Mouse (Mus musculus) liver, embryonic 12.5 days (tissue): Measurements from ENCODE around the gene Ctdsp2. TPM values are rescaled to one million over a fixed set of nuclear protein-coding genes. Genes with fewer than 3 reads are reported as not detected.

ENCODE experiments used
- ATAC-seq: fragments of 200-750 bp; cut with Nextera tagmentation; 2 replicates; pipeline ENCODE4 v1.8.0; 2017; ENCODE audit warnings: moderate number of reproducible peaks, mild to moderate bottlenecking, moderate library complexity
- H3K27ac ChIP-seq: fragments of 300-500 bp; sonication (generic); 2 replicates; pipeline ENCODE4 v1.5.1; 2016; ENCODE audit warnings: mild to moderate bottlenecking
- H3K27me3 ChIP-seq: fragments of 300-500 bp; sonication (generic); replicated peaks from 2 replicates; pipeline ENCODE4 v1.6.1; 2016; ENCODE audit warnings: mild to moderate bottlenecking, moderate library complexity
- H3K36me3 ChIP-seq: fragments of 300-500 bp; sonication (generic); 2 replicates; pipeline ENCODE4 v1.6.1; 2016; ENCODE audit warnings: mild to moderate bottlenecking, moderate library complexity
- H3K4me1 ChIP-seq: fragments of 300-500 bp; sonication (generic); 2 replicates; pipeline ENCODE4 v1.6.1; 2016
- H3K4me2 ChIP-seq: fragments of 300-500 bp; sonication (generic); 2 replicates; pipeline ENCODE4 v1.6.1; 2016; ENCODE audit warnings: mild to moderate bottlenecking, moderate library complexity
- H3K4me3 ChIP-seq: fragments of 300-500 bp; sonication (generic); 2 replicates; pipeline ENCODE4 v1.5.1; 2016; ENCODE audit warnings: mild to moderate bottlenecking, moderate library complexity
- H3K9ac ChIP-seq: fragments of 300-500 bp; sonication (generic); 2 replicates; pipeline ENCODE4 v1.6.1; 2016; ENCODE audit warnings: mild to moderate bottlenecking, moderate library complexity
- H3K9me3 ChIP-seq: fragments of 300-500 bp; sonication (generic); replicated peaks from 2 replicates; pipeline ENCODE4 v1.6.1; 2016; ENCODE audit warnings: mild to moderate bottlenecking, moderate library complexity
- WGBS: fragments of 180-500 bp; shearing (Covaris S2); methylation state at CpG from one replicate; pipeline ENCODE4 v1.1.7; 2016; ENCODE audit not compliant: insufficient replicate concordance; 5-methylcytosine and 5-hydroxymethylcytosine counted together
- polyA plus RNA-seq: library from polyadenylated mRNA; unstranded; fragments of >200 nt; fragmentation: Nextera tagmentation; extraction: Ambion mirVana; gene quantifications from 2 replicates; pipeline ENCODE4 v1.2.1, GENCODE M21; 2016

Ctdsp2 gene
- polyA plus RNA-seq, 1 experiment from 2014 or later: 22.2 TPM

- peaks cover 25% of the 10 kb centered on the region for H3K4me1 ChIP-seq
- H3K27me3 ChIP-seq: peaks cover 32% of the 10 kb centered on the region
- no peak overlapping the region for H3K4me3 ChIP-seq
- H3K4me2 ChIP-seq: peak overlapping the region; percentile 35
- H3K9me3 ChIP-seq: no peaks in the 10 kb centered on the region
- H3K9ac ChIP-seq: no peak overlapping the region
- ATAC-seq: no peak; the same call in 1 of the 2 replicates
- WGBS: 28% methylated on average over 12 of the region's 12 CpGs
- no peaks in the 10 kb centered on the region for H3K36me3 ChIP-seq
- H3K27ac ChIP-seq: peak overlapping the region; percentile 74
These were observed 7.0 kb upstream of the Ctdsp2 start for GRCm38 (mm10) chr10:126971363-126972050.

- Histone ChIP-seq H3K27me3 (peaks cover 34% of the 10 kb centered on the region), H3K9ac (no peak overlapping the region), H3K9me3 (no peaks in the 10 kb centered on the region), H3K4me3 (no peak overlapping the region), H3K4me1 (peaks cover 25% of the 10 kb centered on the region), H3K4me2 (peak overlapping the region; percentile 35), H3K36me3 (no peaks in the 10 kb centered on the region), H3K27ac (peak overlapping the region; percentile 74)
- peak; percentile 79 for ATAC-seq
- 36% methylated on average over 13 of the region's 13 CpGs for WGBS
These were observed 6.3 kb upstream of the Ctdsp2 start for GRCm38 (mm10) chr10:126972051-126972725.

DNA sequence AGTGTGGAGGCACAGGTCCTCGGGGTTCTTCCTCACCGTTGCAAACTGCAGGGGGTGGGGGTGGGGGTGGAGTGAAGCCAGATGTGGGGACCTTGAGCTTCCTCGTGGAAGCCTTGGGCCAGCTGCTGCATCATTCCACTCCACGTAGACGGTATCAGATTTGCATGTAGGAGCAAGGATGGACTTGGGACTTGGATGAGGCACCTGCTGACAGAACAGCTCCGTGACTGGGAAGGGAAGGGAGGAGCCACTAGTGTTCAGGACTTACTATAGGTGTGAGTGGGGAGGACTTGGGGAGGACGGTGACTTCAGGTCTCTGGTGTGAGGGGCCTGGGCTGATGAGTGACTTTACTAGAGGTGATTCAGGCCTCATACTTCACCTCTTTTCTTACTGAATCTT lies 5.5 kb upstream of the Ctdsp2 start:
- Histone ChIP-seq H3K4me3 (no peak overlapping the region), H3K9me3 (no peaks in the 10 kb centered on the region), H3K4me1 (peaks cover 30% of the 10 kb centered on the region), H3K36me3 (no peaks in the 10 kb centered on the region), H3K27me3 (peaks cover 34% of the 10 kb centered on the region), H3K27ac (no peak overlapping the region), H3K9ac (no peak overlapping the region), H3K4me2 (no peak overlapping the region)
- 45% methylated on average over 7 of the region's 7 CpGs for WGBS
- no peak for ATAC-seq

DNA sequence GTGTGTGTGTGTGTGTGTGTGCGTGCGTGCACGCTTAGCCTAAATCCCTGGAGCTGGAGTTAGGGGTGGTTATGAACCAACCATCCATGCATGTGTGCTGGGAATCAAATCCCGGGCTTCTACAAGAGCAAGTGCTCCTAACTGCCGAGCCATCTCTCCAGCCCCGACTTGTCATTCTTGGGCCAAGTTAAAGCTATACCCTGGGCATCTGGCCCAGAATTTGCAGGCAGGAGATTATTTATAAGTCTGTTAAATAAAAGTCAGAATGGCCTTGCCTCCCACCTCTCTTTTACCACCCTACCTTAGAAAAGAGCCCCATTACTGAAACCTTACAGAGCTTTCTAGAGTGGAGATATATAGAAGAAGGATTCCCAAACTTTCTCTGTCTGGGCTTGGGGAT lies 2.8 kb upstream of the Ctdsp2 start:
- Histone ChIP-seq H3K4me2 (no peak overlapping the region), H3K9ac (no peak overlapping the region), H3K27ac (no peak overlapping the region), H3K27me3 (peaks cover 34% of the 10 kb centered on the region), H3K4me3 (no peak overlapping the region), H3K4me1 (peaks cover 43% of the 10 kb centered on the region), H3K9me3 (no peaks in the 10 kb centered on the region), H3K36me3 (no peaks in the 10 kb centered on the region)
- WGBS: 81% methylated on average over 6 of the region's 6 CpGs
- ATAC-seq: no peak

DNA sequence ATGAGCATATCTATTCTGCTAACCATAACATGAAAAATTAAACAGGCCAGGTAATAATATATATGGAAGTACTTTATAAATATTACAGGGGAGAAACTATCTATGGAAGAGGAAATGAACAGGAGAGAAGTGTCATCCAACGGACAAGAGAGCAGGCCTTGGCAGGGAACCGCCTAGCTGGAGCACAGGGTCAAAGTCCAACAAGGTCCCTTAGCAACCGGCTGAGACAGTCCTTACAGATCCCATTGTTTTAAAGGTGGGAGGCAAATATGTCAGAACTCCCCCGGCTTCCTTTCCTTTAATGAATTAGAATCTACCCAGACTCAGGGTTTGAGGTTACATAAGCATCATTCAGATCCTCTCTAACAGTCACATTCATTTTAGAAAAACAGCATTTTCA lies 1.4 kb upstream of the Ctdsp2 start:
- no peak for ATAC-seq
- Histone ChIP-seq H3K36me3 (0 out of 2 replicates have a peak, but pooled peaks cover 2% of the 10 kb centered on the region), H3K9ac (no peak overlapping the region), H3K9me3 (no peaks in the 10 kb centered on the region), H3K4me3 (no peak overlapping the region), H3K4me2 (no peak overlapping the region), H3K27ac (no peak overlapping the region), H3K27me3 (peaks cover 29% of the 10 kb centered on the region), H3K4me1 (peaks cover 44% of the 10 kb centered on the region)
- 55% methylated on average over 4 of the region's 4 CpGs for WGBS

DNA sequence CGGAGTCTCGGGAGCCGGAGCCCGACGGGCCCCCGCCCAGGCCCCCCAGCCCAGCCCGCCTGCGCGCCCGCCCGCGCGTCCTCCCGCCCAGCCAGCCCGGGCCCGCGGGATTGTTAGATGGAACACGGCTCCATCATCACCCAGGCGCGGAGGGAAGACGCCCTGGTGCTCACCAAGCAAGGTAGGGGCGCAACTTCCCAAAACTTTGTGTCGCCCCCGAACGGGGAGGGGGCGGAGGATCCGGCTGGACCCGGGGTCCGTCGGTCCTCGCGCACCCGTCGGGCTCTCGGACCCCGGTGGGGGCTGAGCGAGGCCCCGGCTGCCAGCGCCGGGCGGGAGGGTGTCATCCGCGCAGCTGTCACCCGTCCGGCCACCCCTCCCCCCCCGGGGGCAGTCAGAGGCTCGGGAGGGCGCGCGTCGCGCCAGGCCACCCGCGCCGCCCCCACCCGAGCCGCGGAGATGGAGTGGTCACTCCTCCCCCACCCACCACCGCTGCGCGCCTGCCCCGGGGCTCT lies 661 bp downstream of the Ctdsp2 start:
- peak overlapping the region; percentile 91 for H3K27ac ChIP-seq
- H3K9me3 ChIP-seq: no peaks in the 10 kb centered on the region
- peak overlapping the region; percentile 95 for H3K9ac ChIP-seq
- H3K4me3 ChIP-seq: peak overlapping the region; percentile 99
- H3K36me3 ChIP-seq: peaks cover 13% of the 10 kb centered on the region; the same call in 1 of the 2 replicates
- peak overlapping the region; percentile 97 for H3K4me2 ChIP-seq
- H3K4me1 ChIP-seq: peaks cover 53% of the 10 kb centered on the region
- under 1% methylated on average over 46 of the region's 62 CpGs for WGBS
- peak; percentile 31; the same call in 1 of the 2 replicates for ATAC-seq
- peaks cover 16% of the 10 kb centered on the region for H3K27me3 ChIP-seq

DNA sequence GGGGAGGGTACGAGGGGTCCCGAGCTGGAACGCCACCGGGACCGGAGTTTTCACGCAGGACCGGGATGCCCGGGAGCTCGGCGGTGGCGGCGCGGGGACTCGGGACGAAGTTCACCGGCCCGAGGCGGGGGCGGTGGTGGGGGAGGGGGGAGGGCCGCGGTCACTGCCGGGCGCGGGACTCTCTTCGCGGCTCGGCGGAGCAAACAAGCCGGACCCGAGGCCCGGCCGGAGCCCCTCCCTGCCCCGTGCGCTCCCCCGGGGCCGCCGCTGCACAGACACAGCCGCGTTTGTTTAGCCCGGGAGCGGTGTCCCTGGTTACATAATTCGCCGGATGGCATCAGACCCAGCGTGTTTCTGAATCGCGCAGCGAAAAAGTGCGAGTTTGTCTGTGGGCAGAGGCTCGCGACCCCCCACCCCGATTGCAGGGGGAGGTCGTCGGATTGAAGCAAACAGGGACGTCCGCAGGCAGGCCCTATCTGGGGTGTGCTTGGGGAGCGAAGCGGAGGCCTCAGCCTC lies 1.2 kb downstream of the Ctdsp2 start:
- Histone ChIP-seq H3K9me3 (no peaks in the 10 kb centered on the region), H3K27me3 (peaks cover 16% of the 10 kb centered on the region), H3K4me3 (peak overlapping the region; percentile 99), H3K36me3 (peaks cover 14% of the 10 kb centered on the region; the same call in 1 of the 2 replicates), H3K9ac (peak overlapping the region; percentile 95), H3K27ac (peak overlapping the region; percentile 91), H3K4me1 (peaks cover 58% of the 10 kb centered on the region), H3K4me2 (peak overlapping the region; percentile 97)
- no peak for ATAC-seq
- under 1% methylated on average over 46 of the region's 57 CpGs for WGBS

DNA sequence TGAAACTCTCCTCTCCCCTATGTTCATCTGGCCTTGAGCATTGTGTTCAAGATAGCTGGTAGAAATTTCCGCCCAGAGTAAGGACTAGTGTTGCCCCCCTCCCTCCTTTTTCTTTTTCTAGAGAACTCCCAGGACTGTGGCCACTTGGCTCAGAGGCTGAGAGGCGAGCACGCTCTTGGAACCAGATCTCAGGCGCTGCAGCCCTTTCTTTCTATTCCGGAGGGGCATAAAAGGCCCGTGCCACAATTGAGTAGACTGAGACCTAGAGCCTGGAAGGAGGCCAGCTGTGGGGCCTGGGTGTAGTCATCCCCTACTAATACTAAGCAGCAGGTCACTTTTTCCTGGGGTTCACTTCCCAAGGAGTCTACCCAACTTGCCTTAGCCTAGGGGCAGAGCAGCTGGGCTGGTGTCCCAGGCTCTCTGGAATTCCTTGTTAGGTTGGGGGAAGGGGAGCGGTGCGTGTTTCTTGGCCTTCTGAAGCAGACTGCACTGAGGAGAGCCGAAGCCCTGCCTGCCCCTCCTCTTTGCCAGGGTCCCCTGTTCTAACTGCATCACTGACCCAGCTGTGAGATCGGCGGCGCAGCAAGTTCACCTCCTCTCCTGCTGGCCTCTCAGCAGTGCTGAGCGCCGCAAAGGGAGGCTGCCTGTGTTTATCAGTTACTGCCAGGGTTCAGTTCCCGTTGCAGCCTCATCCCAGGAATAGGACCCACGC lies 1.9 kb downstream of the Ctdsp2 start:
- peak overlapping the region; percentile 95 for H3K9ac ChIP-seq
- H3K4me2 ChIP-seq: peak overlapping the region; percentile 97
- peaks cover 64% of the 10 kb centered on the region for H3K4me1 ChIP-seq
- H3K27ac ChIP-seq: peak overlapping the region; percentile 91
- H3K36me3 ChIP-seq: peaks cover 19% of the 10 kb centered on the region; the same call in 1 of the 2 replicates
- H3K4me3 ChIP-seq: peak overlapping the region; percentile 99
- H3K27me3 ChIP-seq: peaks cover 13% of the 10 kb centered on the region
- ATAC-seq: no peak
- H3K9me3 ChIP-seq: no peaks in the 10 kb centered on the region
- 16% methylated on average over 16 of the region's 16 CpGs for WGBS

- H3K4me3 ChIP-seq: peak overlapping the region; percentile 99
- WGBS: 55% methylated on average over 11 of the region's 11 CpGs
- peak overlapping the region; percentile 97 for H3K4me2 ChIP-seq
- peak overlapping the region; percentile 91 for H3K27ac ChIP-seq
- no peaks in the 10 kb centered on the region for H3K9me3 ChIP-seq
- H3K4me1 ChIP-seq: peaks cover 69% of the 10 kb centered on the region
- peaks cover 7% of the 10 kb centered on the region for H3K27me3 ChIP-seq
- no peak for ATAC-seq
- H3K36me3 ChIP-seq: peaks cover 19% of the 10 kb centered on the region; the same call in 1 of the 2 replicates
- H3K9ac ChIP-seq: peak overlapping the region; percentile 95
These were observed 2.5 kb downstream of the Ctdsp2 start for GRCm38 (mm10) chr10:126980933-126981530.

- Histone ChIP-seq H3K4me1 (peaks cover 76% of the 10 kb centered on the region), H3K9me3 (no peaks in the 10 kb centered on the region), H3K36me3 (peaks cover 19% of the 10 kb centered on the region; the same call in 1 of the 2 replicates), H3K9ac (no peak overlapping the region), H3K27ac (0 out of 2 replicates have a peak overlapping the region, but pooled peaks have one; percentile 25), H3K4me3 (peak overlapping the region; percentile 99; the same call in 1 of the 2 replicates), H3K27me3 (no peaks in the 10 kb centered on the region), H3K4me2 (peak overlapping the region; percentile 97)
- 68% methylated on average over 3 of the region's 3 CpGs for WGBS
- ATAC-seq: no peak
These were observed 3.2 kb downstream of the Ctdsp2 start for GRCm38 (mm10) chr10:126981746-126982145.

GRCm38 (mm10) chr10:126983193-126983725 lies 4.7 kb downstream of the Ctdsp2 start:
- Histone ChIP-seq H3K27ac (peak overlapping the region; percentile 34; the same call in 1 of the 2 replicates), H3K27me3 (no peaks in the 10 kb centered on the region), H3K4me1 (peaks cover 84% of the 10 kb centered on the region), H3K36me3 (peaks cover 19% of the 10 kb centered on the region; the same call in 1 of the 2 replicates), H3K9ac (0 out of 2 replicates have a peak overlapping the region, but pooled peaks have one; percentile 15), H3K4me3 (no peak overlapping the region), H3K9me3 (no peaks in the 10 kb centered on the region), H3K4me2 (peak overlapping the region; percentile 26; the same call in 1 of the 2 replicates)
- no peak for ATAC-seq
- WGBS: 65% methylated on average over 14 of the region's 14 CpGs
